Comparison of ENCODE assay signal across 15 mouse cellular contexts in genomic region chrX:52162206-52162605, GRCm38 (mm10). TPM values are rescaled to one million over a fixed set of nuclear protein-coding genes. Genes with fewer than 3 reads are reported as not detected.
DNase-seq lines count a peak whose midpoint lies in the region; ATAC-seq and TF ChIP-seq lines count a peak whose summit lies in the region.
"Had no signal": no experiment of that assay in that cellular context is flagged by ENCODE, and none has a peak within 500 bp of the region (broad histone marks: within the 10 kb centered on the region; RNA-seq: fewer than 3 reads in every experiment).

No protein-coding gene starts in this region.

- TF ChIP-seq CTCF in E14TG2a.4 (conservative IDR thresholded peaks at IDR 0.05; ENCODE audit: low read length): no peak

- peak overlapping the region; percentile 61 for H3K4me2 ChIP-seq in kidney, embryonic 16.5 days (replicated peaks; ENCODE audit: low read depth, low read length)
- peak overlapping the region; percentile 59 for H3K4me2 ChIP-seq in forebrain, embryonic 14.5 days (ENCODE audit: low read length)

- no peaks in the 10 kb centered on the region for H3K36me3 ChIP-seq in kidney, embryonic 16.5 days (ENCODE audit: insufficient read depth, low read length)
- H3K36me3 ChIP-seq in E14TG2a.4 (ENCODE audit: insufficient read depth, low read length): peaks cover 9% of the 10 kb centered on the region; the same call in 1 of the 2 replicates
- H3K36me3 ChIP-seq in forebrain, embryonic 14.5 days (ENCODE audit: control insufficient read depth, insufficient read depth, low read length): no peaks in the 10 kb centered on the region
- H3K36me3 ChIP-seq: intestine, embryonic 15.5 days had no signal

- no peak for DNase-seq in kidney, postnatal 25 days
- peak; percentile 43 for DNase-seq in 3T3-L1 (ENCODE audit: low read depth, low spot score)
- no peak for DNase-seq in forebrain, embryonic 14.5 days (ENCODE audit: low spot score)
- DNase-seq in urinary bladder, postnatal 4 days (ENCODE audit: low spot score in 2 of 2): no peak
- DNase-seq in layer of hippocampus, postnatal 14 days (ENCODE audit: low spot score in 2 of 2): no peak
- DNase-seq: cerebellum, postnatal 14 days; heart, adult 18-20 months; left cerebral cortex, postnatal 4 days; right cerebral cortex, postnatal 14 days; thymus, postnatal 4 days had no signal

- H3K9ac ChIP-seq in kidney, embryonic 16.5 days (replicated peaks; ENCODE audit: low read length): no peak overlapping the region
- no peak overlapping the region; the same call in 1 of the 2 replicates for H3K9ac ChIP-seq in forebrain, embryonic 14.5 days (ENCODE audit: low read length)
- H3K9ac ChIP-seq: intestine, embryonic 15.5 days had no signal

- no peak for ATAC-seq in kidney, embryonic 16.5 days (ENCODE audit: low FRiP score, low TSS enrichment)
- ATAC-seq in forebrain, embryonic 14.5 days: no peak
- ATAC-seq: intestine, embryonic 15.5 days had no signal

- H3K27me3 ChIP-seq in kidney, embryonic 16.5 days (ENCODE audit: insufficient read depth, low read length): peaks cover 8% of the 10 kb centered on the region; the same call in 1 of the 2 replicates
- H3K27me3 ChIP-seq in E14TG2a.4 (ENCODE audit: insufficient read depth, low read length): peaks cover 10% of the 10 kb centered on the region
- H3K27me3 ChIP-seq in forebrain, embryonic 14.5 days (replicated peaks; ENCODE audit: control insufficient read depth, insufficient read depth, low read length): no peaks in the 10 kb centered on the region
- H3K27me3 ChIP-seq: intestine, embryonic 15.5 days had no signal

- H3K4me1 ChIP-seq in kidney, embryonic 16.5 days (ENCODE audit: insufficient read depth, low read length): 0 out of 2 replicates have a peak, but pooled peaks cover 4% of the 10 kb centered on the region
- H3K4me1 ChIP-seq in E14TG2a.4 (replicated peaks; ENCODE audit: low read depth, low read length): peaks cover 32% of the 10 kb centered on the region
- H3K4me1 ChIP-seq in forebrain, embryonic 14.5 days (ENCODE audit: control insufficient read depth, insufficient read depth, low read length): 0 out of 2 replicates have a peak, but pooled peaks cover 2% of the 10 kb centered on the region
- H3K4me1 ChIP-seq: intestine, embryonic 15.5 days had no signal

- peak overlapping the region; percentile 59 for H3K4me3 ChIP-seq in kidney, embryonic 16.5 days (ENCODE audit: low read length)
- H3K4me3 ChIP-seq in E14TG2a.4 (replicated peaks; ENCODE audit: low read length): peak overlapping the region; percentile 82; the same call in 1 of the 2 replicates
- peak overlapping the region; percentile 49 for H3K4me3 ChIP-seq in forebrain, embryonic 14.5 days (ENCODE audit: low read depth, low read length)

- no peaks in the 10 kb centered on the region for H3K9me3 ChIP-seq in kidney, embryonic 16.5 days (ENCODE audit: low read length)
- H3K9me3 ChIP-seq in E14TG2a.4 (ENCODE audit: low read length): no peaks in the 10 kb centered on the region
- H3K9me3 ChIP-seq in forebrain, embryonic 14.5 days (replicated peaks; ENCODE audit: control insufficient read depth, low read length): no peaks in the 10 kb centered on the region
- H3K9me3 ChIP-seq: intestine, embryonic 15.5 days had no signal

- H3K27ac ChIP-seq in kidney, embryonic 16.5 days (ENCODE audit: low read length): no peak overlapping the region
- no peak overlapping the region for H3K27ac ChIP-seq in forebrain, embryonic 14.5 days (ENCODE audit: low read depth, low read length)
- H3K27ac ChIP-seq: intestine, embryonic 15.5 days; layer of hippocampus, adult 2 months; macrophage had no signal

- 79% methylated on average over 1 of the region's 1 CpGs for WGBS in kidney, embryonic 16.5 days
- 25% methylated on average over 1 of the region's 1 CpGs for WGBS in forebrain, embryonic 14.5 days

RNA-seq across cellular contexts. Expression of gene Gpc4, which starts 2.8 kb away (rescaled TPM):
- 107 TPM in 2 replicates for polyA plus RNA-seq in kidney, embryonic 16.5 days (2015; fragmentation: Nextera tagmentation; extraction: Ambion mirVana)
- polyA plus RNA-seq in forebrain, embryonic 14.5 days (2014; fragmentation: Nextera tagmentation; extraction: Ambion mirVana): 25.0 and 25.4 TPM in 2 replicates
- total RNA-seq in layer of hippocampus, postnatal 14 days (2021): 10 to 100 TPM; 29.8 to 31.3 TPM
- polyA plus RNA-seq: macrophage had no signal
